Mouse (Mus musculus) liver, embryonic 15.5 days (tissue): ENCODE measurements around the gene Dmrtc1b. TPM values are rescaled to one million over a fixed set of nuclear protein-coding genes. Genes with fewer than 3 reads are reported as not detected.
"Not testable (repeated sequence)": the region's sequence is repeated elsewhere in the genome, so short reads cannot be mapped to it uniquely, and the experiment has no call there.

Source experiments
- ATAC-seq: fragments of 200-750 bp; cut with Nextera tagmentation; 2 replicates; pipeline ENCODE4 v1.8.0; 2017; ENCODE audit warnings: moderate number of reproducible peaks, mild to moderate bottlenecking, moderate library complexity; ENCODE audit not compliant: insufficient read depth
- H3K27ac ChIP-seq: fragments of 300-500 bp; sonication (generic); replicated peaks from 2 replicates; pipeline ENCODE4 v1.5.1; 2015; ENCODE audit warnings: mild to moderate bottlenecking, inconsistent platforms
- H3K27me3 ChIP-seq: fragments of 300-500 bp; sonication (generic); 2 replicates; pipeline ENCODE4 v1.6.1; 2015; ENCODE audit warnings: mild to moderate bottlenecking, inconsistent platforms
- H3K36me3 ChIP-seq: fragments of 300-500 bp; sonication (generic); replicated peaks from 2 replicates; pipeline ENCODE4 v1.6.1; 2015; ENCODE audit warnings: moderate library complexity, mild to moderate bottlenecking, inconsistent platforms
- H3K4me1 ChIP-seq: fragments of 300-500 bp; sonication (generic); replicated peaks from 2 replicates; pipeline ENCODE4 v1.6.1; 2015; ENCODE audit warnings: inconsistent platforms
- H3K4me2 ChIP-seq: fragments of 300-500 bp; sonication (generic); 2 replicates; pipeline ENCODE4 v1.6.1; 2015; ENCODE audit warnings: moderate library complexity, mild to moderate bottlenecking, inconsistent platforms
- H3K4me3 ChIP-seq: fragments of 300-500 bp; sonication (generic); replicated peaks from 2 replicates; pipeline ENCODE4 v1.5.1; 2015; ENCODE audit warnings: mild to moderate bottlenecking, inconsistent platforms
- H3K9ac ChIP-seq: fragments of 300-500 bp; sonication (generic); 2 replicates; pipeline ENCODE4 v1.6.1; 2015; ENCODE audit warnings: moderate library complexity, mild to moderate bottlenecking, inconsistent platforms
- H3K9me3 ChIP-seq: fragments of 300-500 bp; sonication (generic); replicated peaks from 2 replicates; pipeline ENCODE4 v1.6.1; 2016; ENCODE audit warnings: inconsistent platforms
- WGBS: fragments of 180-500 bp; shearing (Covaris S2); methylation state at CpG from one replicate; pipeline ENCODE4 v1.1.7; 2015; ENCODE audit warnings: mixed read lengths; ENCODE audit not compliant: insufficient replicate concordance; 5-methylcytosine and 5-hydroxymethylcytosine counted together
- polyA plus RNA-seq: library from polyadenylated mRNA; unstranded; fragments of >200 nt; fragmentation: Nextera tagmentation; extraction: Ambion mirVana; gene quantifications from 2 replicates; pipeline ENCODE4 v1.2.1, GENCODE M21; 2015

The Dmrtc1b gene
- not detected in 2 replicates for polyA plus RNA-seq

DNA sequence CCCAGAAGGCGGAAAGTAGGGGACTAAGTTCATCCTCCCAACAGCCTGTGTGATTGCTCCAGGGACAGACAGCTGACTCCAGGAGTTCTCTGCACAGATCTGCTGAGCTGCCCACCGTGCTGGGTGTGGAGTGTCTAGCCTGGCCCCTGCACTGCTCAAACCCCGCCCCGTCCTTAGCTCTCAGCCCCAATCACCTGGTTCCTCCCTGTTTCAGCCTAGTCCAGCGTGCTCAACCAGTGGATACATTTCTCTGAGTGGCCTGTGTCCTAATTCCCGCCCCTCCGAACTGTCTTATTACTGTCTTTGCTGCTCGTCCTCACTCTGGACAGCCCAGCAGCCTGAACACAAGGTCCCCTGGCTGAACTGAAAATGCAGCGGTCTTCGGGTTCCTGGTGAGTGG, at the start of gene Dmrtc1b, which contains the start of gene Gm9112:
Dmrtc1b (plus strand) TSS at position 331 of the 400 bp plus-strand sequence.
Gm9112 (minus strand) TSS at position 101 of the 400 bp plus-strand sequence.
- not testable (repeated sequence) for ATAC-seq, H3K4me3 ChIP-seq, H3K27me3 ChIP-seq, H3K9me3 ChIP-seq, H3K4me2 ChIP-seq, H3K27ac ChIP-seq, H3K4me1 ChIP-seq, H3K9ac ChIP-seq, H3K36me3 ChIP-seq
- WGBS = 57% methylated on average over 10 of the region's 10 CpGs

DNA sequence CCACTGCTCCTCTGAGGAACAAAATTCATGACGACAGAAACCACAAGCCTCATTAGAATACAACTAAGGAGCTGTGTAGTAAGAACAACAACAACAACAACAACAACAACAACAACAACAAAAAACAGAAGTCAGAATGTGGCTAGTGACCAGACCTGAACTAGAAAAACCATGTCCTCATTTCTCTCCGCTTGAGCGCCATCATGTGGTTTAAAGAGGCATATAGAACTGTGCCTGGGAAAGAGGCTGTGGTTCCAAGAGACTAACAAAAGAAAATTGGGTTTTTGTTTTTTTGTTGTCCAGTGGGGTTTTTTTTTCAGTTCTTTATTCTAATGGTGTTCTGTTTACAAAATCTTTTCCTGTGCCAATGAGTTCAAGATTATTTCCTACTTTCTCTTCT, 47.0 kb upstream of the Dmrtc1b start:
- Histone ChIP-seq H3K36me3 (no peaks in the 10 kb centered on the region), H3K4me1 (no peaks in the 10 kb centered on the region), H3K27me3 (no peaks in the 10 kb centered on the region), H3K4me2 (no peak overlapping the region), H3K9me3 (no peaks in the 10 kb centered on the region), H3K9ac (no peak overlapping the region), H3K4me3 (no peak overlapping the region), H3K27ac (no peak overlapping the region)
- WGBS = 10% methylated on average over 3 of the region's 3 CpGs
- ATAC-seq = no peak

DNA sequence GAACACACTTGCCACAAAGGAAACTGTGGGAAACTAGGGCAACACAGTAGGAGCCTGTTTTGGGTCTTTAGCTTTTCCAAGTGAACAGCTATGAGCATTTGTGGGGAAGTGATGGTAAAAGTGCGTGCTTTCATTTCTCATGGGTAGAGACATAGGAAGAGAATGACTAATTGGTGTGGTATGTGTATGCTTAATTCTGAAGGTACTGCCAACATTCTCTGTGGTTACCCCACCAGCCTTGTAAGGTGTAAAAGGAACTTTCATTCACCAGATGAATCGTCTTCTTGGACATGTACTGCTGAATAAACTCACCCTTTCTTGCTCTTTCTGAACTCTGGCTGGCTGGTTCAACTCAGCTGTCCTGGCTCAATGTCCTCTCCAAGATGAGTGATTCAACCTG, 41.0 kb upstream of the Dmrtc1b start:
- H3K9ac ChIP-seq = no peak overlapping the region
- no peak overlapping the region for H3K27ac ChIP-seq
- no peak overlapping the region for H3K4me3 ChIP-seq
- no peaks in the 10 kb centered on the region; the same call in 1 of the 2 replicates for H3K27me3 ChIP-seq
- H3K9me3 ChIP-seq = no peaks in the 10 kb centered on the region
- H3K36me3 ChIP-seq = no peaks in the 10 kb centered on the region
- ATAC-seq = no peak
- H3K4me2 ChIP-seq = no peak overlapping the region
- 54% methylated on average over 2 of the region's 2 CpGs for WGBS
- H3K4me1 ChIP-seq = no peaks in the 10 kb centered on the region

DNA sequence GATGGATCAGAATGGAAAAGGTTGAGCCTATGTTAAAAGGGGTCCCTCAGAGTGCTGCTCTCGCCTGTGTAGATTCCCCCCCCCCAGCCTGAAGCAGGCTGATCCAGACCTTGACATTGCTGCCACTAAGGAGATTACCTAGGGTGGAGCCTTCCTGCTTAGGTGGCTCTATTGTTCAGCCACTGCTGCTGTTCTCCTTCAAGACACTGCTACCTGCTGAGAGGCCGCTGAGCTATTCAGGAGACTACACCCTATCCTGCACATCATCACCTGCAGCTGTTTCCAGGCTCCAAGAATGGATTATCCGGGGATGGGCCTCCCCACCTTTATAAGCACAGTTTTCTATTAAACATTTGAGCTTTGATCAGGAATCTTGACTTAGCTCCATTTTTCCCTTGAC, 23.0 kb upstream of the Dmrtc1b start:
- not testable (repeated sequence) for H3K36me3 ChIP-seq, H3K4me2 ChIP-seq, H3K4me1 ChIP-seq, ATAC-seq, H3K4me3 ChIP-seq, H3K27me3 ChIP-seq, H3K27ac ChIP-seq, H3K9me3 ChIP-seq, H3K9ac ChIP-seq
- 57% methylated on average over 3 of the region's 3 CpGs for WGBS

DNA sequence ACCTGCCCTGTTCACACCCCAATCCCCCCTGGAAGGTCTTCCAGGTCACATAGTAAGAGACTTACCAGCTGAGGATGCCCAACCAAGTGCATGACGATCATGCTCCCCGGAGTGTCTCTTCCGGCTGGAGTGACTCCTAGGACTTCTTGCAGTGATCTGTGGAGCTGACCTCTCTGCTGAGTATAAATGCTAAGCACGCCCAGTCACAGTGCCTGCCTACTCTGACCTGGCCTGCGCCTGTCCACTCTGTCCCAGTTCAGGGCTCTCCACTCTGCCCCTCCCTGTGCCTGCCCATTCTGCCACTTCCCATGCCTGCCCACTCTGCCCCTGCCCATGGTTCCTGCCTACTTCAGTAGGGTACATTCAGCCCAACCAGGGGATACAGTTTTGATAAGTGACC, 20.8 kb upstream of the Dmrtc1b start, which contains the start of gene Gm3880:
Gm3880 (minus strand) TSS at position 101 of the 400 bp plus-strand sequence.
- 71% methylated on average over 5 of the region's 5 CpGs for WGBS
- not testable (repeated sequence) for H3K4me1 ChIP-seq

DNA sequence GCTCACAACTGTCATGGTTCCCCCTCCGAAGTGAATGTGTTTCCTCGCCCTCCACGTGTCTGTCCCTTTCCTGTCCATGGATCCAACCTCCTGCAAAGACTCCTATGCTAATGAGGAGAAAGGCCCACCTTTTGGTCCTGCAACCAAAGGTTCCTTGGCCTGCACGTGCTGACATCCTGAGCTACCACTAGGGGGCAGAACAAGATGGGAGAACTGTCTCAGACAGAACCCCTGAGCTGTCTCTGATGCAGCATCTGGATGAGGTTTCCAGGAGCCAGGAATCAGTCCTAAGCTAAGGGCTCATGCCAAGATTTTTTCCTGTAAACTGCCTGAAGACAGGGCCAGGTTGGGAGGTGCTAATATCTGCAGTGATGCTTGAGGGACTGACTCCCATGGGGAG, 18.4 kb upstream of the Dmrtc1b start:
- H3K36me3 ChIP-seq, H3K9me3 ChIP-seq, H3K27ac ChIP-seq, H3K4me2 ChIP-seq, H3K4me3 ChIP-seq, H3K27me3 ChIP-seq, H3K9ac ChIP-seq, H3K4me1 ChIP-seq, ATAC-seq: not testable (repeated sequence)
- WGBS = 17% methylated on average over 4 of the region's 4 CpGs

More for the DNA sequence above, 20.8 kb upstream of the Dmrtc1b start, which contains the start of gene Gm3880:
- not testable (repeated sequence) for H3K9me3 ChIP-seq, H3K4me2 ChIP-seq, H3K36me3 ChIP-seq, ATAC-seq, H3K27ac ChIP-seq, H3K9ac ChIP-seq, H3K27me3 ChIP-seq, H3K4me3 ChIP-seq

DNA sequence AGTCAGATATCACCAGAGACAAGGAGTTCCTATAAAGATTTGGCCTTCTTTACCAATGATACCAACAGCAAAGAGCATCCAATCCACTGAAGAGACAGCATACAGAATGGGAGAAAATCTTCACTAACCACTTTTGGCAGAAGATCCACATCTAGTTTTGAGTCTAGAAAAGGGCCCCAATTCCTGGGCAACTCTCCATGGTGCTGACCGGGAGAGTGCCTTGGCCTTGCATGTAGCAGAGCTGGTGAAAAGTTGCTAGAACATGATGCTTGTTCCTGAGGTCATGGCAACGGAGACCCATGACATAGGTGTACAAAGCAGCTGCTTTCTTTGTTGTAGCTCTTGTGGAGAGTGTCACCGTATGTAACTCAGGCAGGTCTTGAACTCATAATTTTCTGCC, 7.0 kb upstream of the Dmrtc1b start:
- not testable (repeated sequence) for H3K4me3 ChIP-seq, H3K9ac ChIP-seq, ATAC-seq, H3K9me3 ChIP-seq, H3K36me3 ChIP-seq, H3K4me2 ChIP-seq, H3K27ac ChIP-seq, H3K4me1 ChIP-seq, H3K27me3 ChIP-seq
- WGBS = 55% methylated on average over 3 of the region's 3 CpGs

DNA sequence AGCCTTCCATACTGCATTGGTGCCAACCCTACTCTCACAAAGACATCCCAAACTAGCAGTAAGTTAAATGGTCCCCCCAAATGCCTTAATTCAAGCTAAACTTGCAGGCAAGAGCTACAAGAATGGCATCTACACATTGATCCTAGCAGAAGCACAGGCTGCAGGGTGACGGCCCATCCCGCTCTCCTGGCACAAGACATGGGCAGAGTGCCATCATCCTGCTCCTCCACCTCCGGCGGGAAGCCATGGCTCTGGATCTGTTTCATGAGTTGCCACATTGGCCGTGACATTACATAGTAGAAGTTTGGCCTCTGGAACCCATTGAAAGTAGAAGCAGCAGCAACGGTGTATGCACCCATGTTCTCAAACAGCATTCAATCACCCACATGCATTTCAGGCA, 16.6 kb downstream of the Dmrtc1b start:
- ATAC-seq, H3K4me2 ChIP-seq, H3K36me3 ChIP-seq, H3K27ac ChIP-seq, H3K9ac ChIP-seq, H3K9me3 ChIP-seq, H3K27me3 ChIP-seq, H3K4me1 ChIP-seq, H3K4me3 ChIP-seq: not testable (repeated sequence)
- 70% methylated on average over 6 of the region's 6 CpGs for WGBS

Other genes starting within 250 kb of the Dmrtc1b start
- 2.2 and 2.6 TPM in 2 replicates for gene Hdac8, start 202.5 kb upstream of the Dmrtc1b start, polyA plus RNA-seq
- gene Phka1, start 63.6 kb upstream of the Dmrtc1b start, polyA plus RNA-seq = 1.0 and 1.2 TPM in 2 replicates
- gene Gm3880, start 20.9 kb upstream of the Dmrtc1b start, polyA plus RNA-seq = not detected in 2 replicates
- gene Gm9112, start 230 bp upstream of the Dmrtc1b start, polyA plus RNA-seq = not detected in 2 replicates
- gene Dmrtc1c1, start 95.1 kb downstream of the Dmrtc1b start, polyA plus RNA-seq = not detected in 2 replicates
- gene Dmrtc1c2, start 146.8 kb downstream of the Dmrtc1b start, polyA plus RNA-seq = not detected in 2 replicates
- gene 1700031F05Rik, start 160.1 kb downstream of the Dmrtc1b start, polyA plus RNA-seq = not detected in 2 replicates
- not detected in 2 replicates for gene Dmrtc1a, start 200.8 kb downstream of the Dmrtc1b start, polyA plus RNA-seq
- gene 1700011M02Rik, start 201.0 kb downstream of the Dmrtc1b start, polyA plus RNA-seq = not detected in 2 replicates
- gene 1700018G05Rik, start 220.5 kb downstream of the Dmrtc1b start, polyA plus RNA-seq = not detected in 2 replicates